Mouse (Mus musculus): ENCODE data around the gene Elf5. TPM values are rescaled to one million over a fixed set of nuclear protein-coding genes. Genes with fewer than 3 reads are reported as not detected.

Gene Elf5
- polyA plus RNA-seq, 1 experiment from 2014 or later = 2.6 TPM

DNA sequence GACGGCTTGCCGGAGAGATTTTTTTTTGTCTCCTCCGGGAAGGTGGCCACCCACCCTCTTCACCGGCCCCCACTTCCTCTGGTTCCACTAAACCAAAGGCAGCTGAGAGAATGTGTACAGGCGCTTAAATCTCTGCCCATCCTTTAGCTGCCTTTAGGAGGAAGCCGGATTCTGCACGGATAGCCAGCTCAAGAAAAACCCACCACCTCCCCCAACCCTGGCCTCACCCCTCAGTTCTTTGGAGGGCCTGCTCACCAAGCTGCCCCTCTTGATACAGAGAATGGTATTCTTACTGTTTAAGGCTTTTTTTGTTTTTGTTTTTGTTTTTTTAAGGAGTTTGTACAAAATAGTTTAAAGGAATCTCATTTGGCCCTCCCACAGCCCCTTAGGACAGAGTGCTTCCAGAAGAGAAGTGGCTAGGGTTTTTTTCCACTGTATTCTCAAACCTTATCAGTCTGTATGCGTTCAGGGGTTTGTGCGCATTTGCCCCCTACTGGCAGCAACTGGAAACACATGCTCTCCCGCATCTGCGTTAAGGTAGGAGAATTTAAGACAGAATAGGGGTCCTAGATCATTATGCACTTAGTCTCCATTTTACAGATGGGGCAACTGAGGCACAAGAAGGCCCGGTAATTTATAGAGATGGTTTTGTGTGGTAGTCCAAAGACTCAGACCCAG is 13.0 kb downstream of the Elf5 start:
- H3K4me3 ChIP-seq (ENCODE audit: low read depth, low read length) = peak overlapping the region; percentile 14; the same call in 1 of the 2 replicates
- peak; percentile 59 for DNase-seq (ENCODE audit: low spot score)
- ATAC-seq (ENCODE audit: low read depth) = peak; percentile 55; the same call in 1 of the 2 replicates
- H3K27ac ChIP-seq (replicated peaks; ENCODE audit: low read depth, low read length) = peak overlapping the region; percentile 18; the same call in 1 of the 2 replicates
- H3K27me3 ChIP-seq (replicated peaks; ENCODE audit: control insufficient read depth, insufficient read depth, low read length) = no peaks in the 10 kb centered on the region
- H3K4me1 ChIP-seq (ENCODE audit: control insufficient read depth, insufficient read depth, low read length) = no peaks in the 10 kb centered on the region; the same call in 1 of the 2 replicates
- no peaks in the 10 kb centered on the region for H3K36me3 ChIP-seq (ENCODE audit: control insufficient read depth, insufficient read depth, low read length)
- no peaks in the 10 kb centered on the region for H3K9me3 ChIP-seq (ENCODE audit: control insufficient read depth, low read length)
- peak overlapping the region; percentile 22; the same call in 1 of the 2 replicates for H3K9ac ChIP-seq (ENCODE audit: low read depth, low read length)
- peak overlapping the region; percentile 27 for H3K4me2 ChIP-seq (ENCODE audit: low read depth, low read length)
- WGBS = 28% methylated on average over 12 of the region's 12 CpGs

DNA sequence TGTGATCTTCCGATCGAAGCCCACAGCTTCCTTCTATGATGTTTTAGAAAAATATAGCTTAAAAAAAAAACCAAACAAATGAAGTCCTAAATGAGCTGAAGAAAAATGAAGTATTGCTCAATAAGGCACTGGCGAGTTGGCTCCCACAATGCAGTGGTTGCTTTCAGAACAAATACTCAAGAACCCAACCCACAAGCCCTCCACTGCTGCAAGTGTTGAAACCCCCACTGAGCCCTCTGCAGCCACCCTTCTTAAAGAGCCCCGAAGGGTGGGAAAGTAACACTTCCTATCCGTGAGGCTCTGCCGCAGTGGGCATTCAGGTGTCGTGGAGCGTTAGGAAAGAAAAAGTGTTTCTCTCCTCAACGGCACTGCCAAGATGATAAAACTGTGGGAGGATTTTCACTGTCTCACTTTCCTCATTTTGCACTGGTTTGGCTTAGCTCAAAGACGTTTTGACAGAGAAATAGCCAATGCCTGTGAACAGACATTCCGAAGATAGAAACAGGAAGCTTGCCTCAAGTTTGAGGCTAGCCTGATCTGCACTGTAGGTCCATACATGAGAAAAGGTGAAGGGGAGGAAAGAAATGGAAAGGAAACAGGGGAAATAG is 14.1 kb downstream of the Elf5 start:
- Histone ChIP-seq H3K27ac (replicated peaks; ENCODE audit: low read depth, low read length) (no peak overlapping the region), H3K36me3 (ENCODE audit: control insufficient read depth, insufficient read depth, low read length) (no peaks in the 10 kb centered on the region), H3K4me3 (ENCODE audit: low read depth, low read length) (no peak overlapping the region), H3K9me3 (ENCODE audit: control insufficient read depth, low read length) (no peaks in the 10 kb centered on the region), H3K4me2 (ENCODE audit: low read depth, low read length) (0 out of 2 replicates have a peak overlapping the region, but pooled peaks have one; percentile 15), H3K27me3 (replicated peaks; ENCODE audit: control insufficient read depth, insufficient read depth, low read length) (no peaks in the 10 kb centered on the region), H3K9ac (ENCODE audit: low read depth, low read length) (no peak overlapping the region), H3K4me1 (ENCODE audit: control insufficient read depth, insufficient read depth, low read length) (no peaks in the 10 kb centered on the region; the same call in 1 of the 2 replicates)
- ATAC-seq (ENCODE audit: low read depth) = no peak
- DNase-seq (ENCODE audit: low spot score) = no peak
- 78% methylated on average over 11 of the region's 11 CpGs for WGBS

DNA sequence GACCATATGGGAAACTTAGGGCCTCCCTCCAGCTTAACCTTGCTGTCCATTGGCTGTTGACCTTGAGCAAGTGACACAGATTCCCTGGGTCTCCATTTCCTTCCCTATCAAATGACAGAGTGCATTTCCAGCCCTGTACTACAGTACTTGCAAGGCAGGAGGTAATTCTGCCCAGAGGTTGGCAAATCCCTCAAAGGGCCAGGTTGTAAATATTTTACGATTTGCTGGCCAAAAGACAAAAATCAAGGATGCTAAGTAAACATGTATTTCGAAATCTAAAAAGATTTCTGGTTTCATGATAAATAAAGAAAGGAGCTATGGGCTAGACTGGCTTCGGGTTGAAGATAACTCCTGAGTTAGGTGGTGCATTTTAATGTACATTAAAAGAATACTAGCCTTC is 16.9 kb downstream of the Elf5 start:
- Histone ChIP-seq H3K27me3 (replicated peaks; ENCODE audit: control insufficient read depth, insufficient read depth, low read length) (no peaks in the 10 kb centered on the region), H3K9ac (ENCODE audit: low read depth, low read length) (no peak overlapping the region), H3K9me3 (ENCODE audit: control insufficient read depth, low read length) (no peaks in the 10 kb centered on the region), H3K4me1 (ENCODE audit: control insufficient read depth, insufficient read depth, low read length) (no peaks in the 10 kb centered on the region), H3K36me3 (ENCODE audit: control insufficient read depth, insufficient read depth, low read length) (no peaks in the 10 kb centered on the region), H3K4me3 (ENCODE audit: low read depth, low read length) (no peak overlapping the region), H3K4me2 (ENCODE audit: low read depth, low read length) (no peak overlapping the region), H3K27ac (replicated peaks; ENCODE audit: low read depth, low read length) (no peak overlapping the region)
- 82% methylated on average over 3 of the region's 3 CpGs for WGBS
- no peak for ATAC-seq (ENCODE audit: low read depth)
- no peak for DNase-seq (ENCODE audit: low spot score)

- no peak overlapping the region for H3K4me3 ChIP-seq (ENCODE audit: low read depth, low read length)
- 63% methylated on average over 1 of the region's 1 CpGs for WGBS
- H3K27me3 ChIP-seq (replicated peaks; ENCODE audit: control insufficient read depth, insufficient read depth, low read length) = no peaks in the 10 kb centered on the region
- no peaks in the 10 kb centered on the region for H3K36me3 ChIP-seq (ENCODE audit: control insufficient read depth, insufficient read depth, low read length)
- H3K9ac ChIP-seq (ENCODE audit: low read depth, low read length) = no peak overlapping the region
- no peaks in the 10 kb centered on the region for H3K4me1 ChIP-seq (ENCODE audit: control insufficient read depth, insufficient read depth, low read length)
- no peaks in the 10 kb centered on the region for H3K9me3 ChIP-seq (ENCODE audit: control insufficient read depth, low read length)
- no peak for DNase-seq (ENCODE audit: low spot score)
- no peak overlapping the region for H3K27ac ChIP-seq (replicated peaks; ENCODE audit: low read depth, low read length)
- H3K4me2 ChIP-seq (ENCODE audit: low read depth, low read length) = no peak overlapping the region
- ATAC-seq (ENCODE audit: low read depth) = no peak
Observed at GRCm38 (mm10) chr2:103430712-103431111, 19.2 kb downstream of the Elf5 start.

GRCm38 (mm10) chr2:103432695-103433275 is 21.3 kb downstream of the Elf5 start:
- H3K4me3 ChIP-seq (ENCODE audit: low read depth, low read length) = no peak overlapping the region
- DNase-seq (ENCODE audit: low spot score) (peak; percentile 42), ATAC-seq (ENCODE audit: low read depth) (no peak; the same call in 1 of the 2 replicates)
- H3K9ac ChIP-seq (ENCODE audit: low read depth, low read length) = no peak overlapping the region
- peaks cover 5% of the 10 kb centered on the region; the same call in 1 of the 2 replicates for H3K4me1 ChIP-seq (ENCODE audit: control insufficient read depth, insufficient read depth, low read length)
- H3K27me3 ChIP-seq (replicated peaks; ENCODE audit: control insufficient read depth, insufficient read depth, low read length) = no peaks in the 10 kb centered on the region
- no peaks in the 10 kb centered on the region for H3K9me3 ChIP-seq (ENCODE audit: control insufficient read depth, low read length)
- 49% methylated on average over 8 of the region's 8 CpGs for WGBS
- H3K4me2 ChIP-seq (ENCODE audit: low read depth, low read length) = no peak overlapping the region
- no peak overlapping the region for H3K27ac ChIP-seq (replicated peaks; ENCODE audit: low read depth, low read length)
- no peaks in the 10 kb centered on the region for H3K36me3 ChIP-seq (ENCODE audit: control insufficient read depth, insufficient read depth, low read length)

DNA sequence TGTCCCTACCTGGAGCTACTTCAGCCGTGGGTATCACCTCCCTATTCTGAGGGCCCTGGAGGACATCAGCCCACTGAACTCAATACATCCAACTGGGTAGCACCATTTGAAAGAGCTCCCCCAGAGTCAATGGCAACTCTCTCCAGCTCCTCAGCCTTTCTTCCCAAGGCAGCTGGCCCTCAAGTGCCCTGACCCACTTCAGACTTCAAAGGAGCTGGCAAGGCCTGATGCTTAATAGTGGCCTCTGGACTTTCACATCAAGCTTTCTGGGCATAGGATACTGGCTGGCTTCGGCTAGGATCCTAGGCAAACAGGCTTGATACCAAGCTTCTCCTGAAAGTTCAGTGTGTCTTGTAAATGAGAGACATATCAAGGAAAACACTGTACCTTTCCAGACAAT is 23.6 kb downstream of the Elf5 start:
- DNase-seq (ENCODE audit: low spot score) = no peak
- Histone ChIP-seq H3K36me3 (ENCODE audit: control insufficient read depth, insufficient read depth, low read length) (no peaks in the 10 kb centered on the region), H3K4me3 (ENCODE audit: low read depth, low read length) (no peak overlapping the region), H3K9me3 (ENCODE audit: control insufficient read depth, low read length) (no peaks in the 10 kb centered on the region), H3K27me3 (replicated peaks; ENCODE audit: control insufficient read depth, insufficient read depth, low read length) (no peaks in the 10 kb centered on the region), H3K4me2 (ENCODE audit: low read depth, low read length) (no peak overlapping the region), H3K27ac (replicated peaks; ENCODE audit: low read depth, low read length) (no peak overlapping the region), H3K4me1 (ENCODE audit: control insufficient read depth, insufficient read depth, low read length) (peaks cover 5% of the 10 kb centered on the region; the same call in 1 of the 2 replicates), H3K9ac (ENCODE audit: low read depth, low read length) (no peak overlapping the region)
- ATAC-seq (ENCODE audit: low read depth) = no peak
- 78% methylated on average over 2 of the region's 2 CpGs for WGBS

DNA sequence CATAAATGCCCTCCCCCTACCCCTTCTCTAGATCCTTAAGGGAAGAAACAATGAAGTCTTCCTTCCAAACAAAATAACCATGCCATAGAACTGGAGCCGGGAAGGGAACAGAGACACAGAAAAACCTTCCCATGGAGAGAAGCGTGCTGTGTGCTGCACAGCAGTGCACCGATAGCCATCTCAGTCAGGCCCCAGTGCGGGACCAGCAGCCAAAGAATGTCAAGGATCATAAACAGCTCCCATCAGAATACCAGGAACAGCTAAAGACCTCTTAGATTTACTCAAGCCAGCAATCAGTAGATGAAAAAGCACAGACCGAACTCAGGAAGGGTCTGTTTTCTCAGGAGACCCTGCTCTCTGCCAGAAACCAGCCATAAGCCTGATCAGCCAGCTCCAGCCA is 25.0 kb downstream of the Elf5 start:
- Histone ChIP-seq H3K4me3 (ENCODE audit: low read depth, low read length) (no peak overlapping the region), H3K9me3 (ENCODE audit: control insufficient read depth, low read length) (no peaks in the 10 kb centered on the region), H3K4me1 (ENCODE audit: control insufficient read depth, insufficient read depth, low read length) (peaks cover 5% of the 10 kb centered on the region; the same call in 1 of the 2 replicates), H3K27ac (replicated peaks; ENCODE audit: low read depth, low read length) (peak overlapping the region; percentile 31; the same call in 1 of the 2 replicates), H3K4me2 (ENCODE audit: low read depth, low read length) (no peak overlapping the region), H3K27me3 (replicated peaks; ENCODE audit: control insufficient read depth, insufficient read depth, low read length) (no peaks in the 10 kb centered on the region), H3K9ac (ENCODE audit: low read depth, low read length) (no peak overlapping the region), H3K36me3 (ENCODE audit: control insufficient read depth, insufficient read depth, low read length) (no peaks in the 10 kb centered on the region)
- WGBS = 41% methylated on average over 5 of the region's 5 CpGs
- DNase-seq (ENCODE audit: low spot score) = peak; percentile 50
- 0 out of 2 replicates have a peak, but pooled peaks have one; percentile 53 for ATAC-seq (ENCODE audit: low read depth)

GRCm38 (mm10) chr2:103439071-103439622 is 27.7 kb downstream of the Elf5 start:
- H3K9me3 ChIP-seq (ENCODE audit: control insufficient read depth, low read length) = no peaks in the 10 kb centered on the region
- WGBS = 86% methylated on average over 11 of the region's 11 CpGs
- H3K36me3 ChIP-seq (ENCODE audit: control insufficient read depth, insufficient read depth, low read length) = no peaks in the 10 kb centered on the region
- no peaks in the 10 kb centered on the region for H3K27me3 ChIP-seq (replicated peaks; ENCODE audit: control insufficient read depth, insufficient read depth, low read length)
- DNase-seq (ENCODE audit: low spot score) (no peak), ATAC-seq (ENCODE audit: low read depth) (no peak; the same call in 1 of the 2 replicates)
- no peak overlapping the region for H3K4me2 ChIP-seq (ENCODE audit: low read depth, low read length)
- no peak overlapping the region for H3K27ac ChIP-seq (replicated peaks; ENCODE audit: low read depth, low read length)
- peaks cover 5% of the 10 kb centered on the region; the same call in 1 of the 2 replicates for H3K4me1 ChIP-seq (ENCODE audit: control insufficient read depth, insufficient read depth, low read length)
- H3K9ac ChIP-seq (ENCODE audit: low read depth, low read length) = no peak overlapping the region
- H3K4me3 ChIP-seq (ENCODE audit: low read depth, low read length) = no peak overlapping the region

Measured in embryonic facial prominence, embryonic 14.5 days (tissue).